In the genomic region with DNA sequence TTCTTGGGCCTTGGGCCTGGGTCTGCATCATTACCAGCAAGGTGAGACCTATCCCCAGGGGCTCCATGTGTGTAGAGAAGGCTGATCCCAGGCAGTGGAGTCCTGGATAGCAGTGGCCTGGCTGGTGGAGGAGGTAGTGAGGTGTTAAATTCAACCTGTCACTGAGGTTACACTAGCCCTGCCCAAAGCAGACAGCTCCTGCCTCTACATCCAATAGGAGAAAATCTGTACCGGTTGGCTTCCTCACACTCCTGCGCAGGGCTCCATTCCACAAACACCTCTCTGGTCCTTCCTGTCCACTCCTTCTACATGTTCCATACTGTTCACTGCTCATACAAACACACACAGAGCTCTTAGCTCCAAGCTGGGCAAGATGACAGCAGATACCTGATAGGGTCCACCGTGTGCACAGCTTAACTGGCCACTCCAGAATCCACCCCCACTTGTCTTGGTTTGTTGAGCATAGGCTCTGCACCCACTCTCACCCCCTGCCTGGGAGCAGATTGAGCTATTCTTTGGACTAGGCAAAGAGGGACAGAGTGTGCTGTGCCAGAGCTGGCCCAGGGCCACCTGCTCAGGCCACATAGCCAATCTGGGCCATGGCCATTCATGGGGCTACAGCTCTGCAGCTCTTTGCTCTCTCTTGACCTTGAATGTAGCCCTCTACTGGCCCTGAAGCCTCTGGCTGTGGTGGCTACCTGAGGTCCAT, we compare ENCODE assay signal across 12 mouse cellular contexts. TPM values are rescaled to one million over a fixed set of nuclear protein-coding genes. Genes with fewer than 3 reads are reported as not detected.
DNase-seq lines count a peak whose midpoint lies in the region; ATAC-seq lines count a peak whose summit lies in the region.
"Had no signal": no experiment of that assay in that cellular context is flagged by ENCODE, and none has a peak within 500 bp of the region (broad histone marks: within the 10 kb centered on the region; RNA-seq: fewer than 3 reads in every experiment).

No protein-coding gene starts in this region.

- no peaks in the 10 kb centered on the region for H3K27me3 ChIP-seq in forebrain, embryonic 11.5 days (ENCODE audit: control insufficient read depth, insufficient read depth, low read length)
- H3K27me3 ChIP-seq: liver, embryonic 13.5 days had no signal

- no peak overlapping the region for H3K9ac ChIP-seq in forebrain, embryonic 11.5 days (ENCODE audit: low read length)
- H3K9ac ChIP-seq: liver, embryonic 13.5 days had no signal

- WGBS in forebrain, embryonic 11.5 days, result 95% methylated on average over 3 of the region's 3 CpGs

- no peaks in the 10 kb centered on the region for H3K36me3 ChIP-seq in forebrain, embryonic 11.5 days (ENCODE audit: control insufficient read depth, insufficient read depth, low read length)
- H3K36me3 ChIP-seq: liver, embryonic 13.5 days had no signal

- H3K4me3 ChIP-seq in forebrain, embryonic 11.5 days (ENCODE audit: low read depth, low read length), result no peak overlapping the region
- H3K4me3 ChIP-seq: liver, embryonic 13.5 days had no signal

- ATAC-seq in frontal cortex, adult (ENCODE audit: low TSS enrichment), result peak; percentile 56; the same call in 1 of the 2 replicates
- no peak for ATAC-seq in forebrain, embryonic 11.5 days (replicated peaks; ENCODE audit: low FRiP score)
- ATAC-seq: intestine, postnatal 0 days had no signal

- intact Hi-C loops in left cerebral cortex, postnatal 25 days (cut with DNase I), result no loop called here

- no peak overlapping the region for H3K4me2 ChIP-seq in forebrain, embryonic 11.5 days (ENCODE audit: low read depth, low read length, severe bottlenecking)
- H3K4me2 ChIP-seq: liver, embryonic 13.5 days had no signal

- H3K9me3 ChIP-seq in forebrain, embryonic 11.5 days (ENCODE audit: control insufficient read depth, low read length), result no peaks in the 10 kb centered on the region
- H3K9me3 ChIP-seq: liver, embryonic 13.5 days had no signal

- no peak for DNase-seq in frontal cortex, postnatal 25 days (ENCODE audit: low spot score in 2 of 2)
- DNase-seq in left cerebral cortex, adult 18-20 months (ENCODE audit: low spot score in 2 of 2), result peak; percentile 59 to 62
- no peak for DNase-seq in left cerebral cortex, postnatal 25 days (ENCODE audit: low spot score in 2 of 2)
- peak; percentile 99 for DNase-seq in cerebellum, adult 9-10 months
- DNase-seq in layer of hippocampus, adult 9-11 months, result peak; percentile 79
- no peak for DNase-seq in spleen, postnatal 14 days (ENCODE audit: low spot score in 2 of 2)
- no peak for DNase-seq in forebrain, embryonic 11.5 days (ENCODE audit: low spot score)
- DNase-seq: liver, embryonic 13.5 days had no signal

- H3K27ac ChIP-seq in forebrain, embryonic 11.5 days (ENCODE audit: low read depth, low read length), result no peak overlapping the region
- H3K27ac ChIP-seq: liver, embryonic 13.5 days had no signal

- no peaks in the 10 kb centered on the region for H3K4me1 ChIP-seq in forebrain, embryonic 11.5 days (replicated peaks; ENCODE audit: control insufficient read depth, insufficient read depth, low read length)
- H3K4me1 ChIP-seq: liver, embryonic 13.5 days had no signal

RNA-seq across cellular contexts. Expression of gene Ptgds, which starts 8.3 kb away (rescaled TPM):
- 1,000 to 10,000 TPM; 2,769 to 3,095 TPM for total RNA-seq in left cerebral cortex, adult 18-20 months (2021)
- 1,000 to 10,000 TPM; 1,926 to 2,241 TPM for total RNA-seq in left cerebral cortex, postnatal 25 days (2021)
- polyA plus RNA-seq in forebrain, embryonic 11.5 days (2014; fragmentation: Nextera tagmentation; extraction: Ambion mirVana), result 0.69 and 0.73 TPM in 2 replicates
- total RNA-seq: neutrophil, adult 5-6 weeks had no signal

RNA-seq across cellular contexts. Expression of gene Lcn12, which starts 15.6 kb away (rescaled TPM):
- total RNA-seq in left cerebral cortex, adult 18-20 months (2021), result not detected
- total RNA-seq in left cerebral cortex, postnatal 25 days (2021), result not detected
- polyA plus RNA-seq in forebrain, embryonic 11.5 days (2014; fragmentation: Nextera tagmentation; extraction: Ambion mirVana), result not detected in 2 replicates
- total RNA-seq: neutrophil, adult 5-6 weeks had no signal
- polyA plus RNA-seq: liver, embryonic 13.5 days; stomach, embryonic 16.5 days had no signal

RNA-seq across cellular contexts. Expression of gene Paxx, which starts 17.2 kb away (rescaled TPM):
- total RNA-seq in left cerebral cortex, adult 18-20 months (2021), result 10 to 100 TPM; 64.5 to 69.1 TPM
- 10 to 100 TPM; 68.6 to 81.0 TPM for total RNA-seq in left cerebral cortex, postnatal 25 days (2021)
- polyA plus RNA-seq in forebrain, embryonic 11.5 days (2014; fragmentation: Nextera tagmentation; extraction: Ambion mirVana), result 22.9 and 24.2 TPM in 2 replicates

RNA-seq across cellular contexts. Expression of gene Clic3, which starts 21.5 kb away (rescaled TPM):
- total RNA-seq in left cerebral cortex, adult 18-20 months (2021), result 1 to 10 TPM in 1 of 2 experiments, not detected in 1; 1.5 TPM
- total RNA-seq in left cerebral cortex, postnatal 25 days (2021), result under 1 TPM in 1 of 2 experiments, not detected in 1; 0.69 TPM
- polyA plus RNA-seq in forebrain, embryonic 11.5 days (2014; fragmentation: Nextera tagmentation; extraction: Ambion mirVana), result 0.61 and 0.77 TPM in 2 replicates
- total RNA-seq: neutrophil, adult 5-6 weeks had no signal

RNA-seq across cellular contexts. Expression of gene Fbxw5, which starts 22.4 kb away (rescaled TPM):
- total RNA-seq in left cerebral cortex, adult 18-20 months (2021), result 100 to 1,000 TPM; 105 to 114 TPM
- 100 to 1,000 TPM; 112 to 127 TPM for total RNA-seq in left cerebral cortex, postnatal 25 days (2021)
- 96.1 and 102 TPM in 2 replicates for polyA plus RNA-seq in forebrain, embryonic 11.5 days (2014; fragmentation: Nextera tagmentation; extraction: Ambion mirVana)

Comparison
In these comparisons a context has a peak if more than half of its experiments do, and no peak if none do; other contexts are left out.
1. DNase-seq: peak in left cerebral cortex, adult 18-20 months (2 of 2), cerebellum, adult 9-10 months (single experiment) and layer of hippocampus, adult 9-11 months (single experiment); none in frontal cortex, postnatal 25 days (0 of 2), left cerebral cortex, postnatal 25 days (0 of 2), spleen, postnatal 14 days (0 of 2) and forebrain, embryonic 11.5 days (single experiment).